Mouse (Mus musculus) urinary bladder, postnatal 25 days (tissue): ENCODE measurements around the gene Ascc1.
A peak's percentile ranks its signal among the peaks of the same experiment; 100 is the strongest.

Experiments
- DNase-seq: peaks from one replicate; pipeline ENCODE4 v3.0.0; 2022; ENCODE audit warnings: low spot score

Ascc1 gene

DNA sequence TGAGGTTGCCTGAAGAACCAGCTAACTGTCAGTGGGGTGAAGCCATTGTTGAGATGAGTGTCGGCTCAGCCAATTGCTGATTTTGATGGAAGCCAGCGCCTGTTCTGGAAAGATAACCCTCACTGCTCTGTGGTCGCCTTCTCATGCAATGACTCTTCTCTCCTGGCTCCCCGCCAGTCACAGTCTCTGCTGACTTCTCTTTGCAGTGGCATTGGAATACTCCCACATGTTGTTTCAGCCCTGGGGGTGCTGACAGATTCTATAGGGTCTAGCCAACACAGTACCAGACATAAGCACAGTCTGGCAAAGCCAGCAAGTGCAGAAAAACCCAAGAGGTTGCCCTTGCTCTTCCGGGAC is 75.9 kb downstream of the Ascc1 start:
- DNase-seq, result no peak

DNA sequence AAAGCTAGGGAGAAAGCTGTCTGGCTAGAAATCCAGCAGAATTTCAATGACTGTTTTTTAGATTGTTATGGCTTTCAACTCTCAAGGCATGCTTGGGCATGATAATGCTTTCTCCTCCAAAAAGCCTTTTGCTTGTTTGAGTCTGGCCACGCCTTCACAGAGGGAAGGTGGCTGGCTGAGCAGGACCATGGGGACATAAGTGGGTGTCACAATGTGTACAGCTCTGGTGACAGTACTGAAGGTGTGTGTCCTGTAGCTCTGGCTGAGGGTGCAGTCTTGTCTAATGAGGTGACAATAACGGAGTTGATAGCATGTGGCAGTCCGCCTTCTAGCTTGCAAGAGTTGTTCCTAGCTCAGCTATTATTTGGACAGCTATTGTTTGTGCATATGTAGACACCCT is 77.6 kb downstream of the Ascc1 start:
- no peak for DNase-seq

DNA sequence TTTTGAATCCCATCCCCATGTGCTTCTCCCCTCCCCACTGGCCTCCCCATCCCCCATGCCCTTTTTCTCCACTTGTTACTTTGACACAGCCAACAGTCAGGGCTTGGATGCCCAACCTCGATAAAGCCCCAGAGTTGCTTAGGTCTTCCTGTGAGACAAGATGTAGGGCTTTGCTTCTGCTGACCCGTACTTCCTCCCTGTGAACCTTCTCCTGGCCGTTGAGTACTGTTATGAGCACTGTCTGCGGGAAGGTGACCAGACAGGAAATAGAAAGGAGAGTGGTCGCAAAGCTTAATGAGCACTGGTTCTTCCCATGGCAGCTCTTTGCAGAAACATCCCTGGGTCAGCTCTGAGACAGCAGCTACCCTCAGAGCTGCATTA is 78.0 kb downstream of the Ascc1 start:
- DNase-seq, result no peak

DNA sequence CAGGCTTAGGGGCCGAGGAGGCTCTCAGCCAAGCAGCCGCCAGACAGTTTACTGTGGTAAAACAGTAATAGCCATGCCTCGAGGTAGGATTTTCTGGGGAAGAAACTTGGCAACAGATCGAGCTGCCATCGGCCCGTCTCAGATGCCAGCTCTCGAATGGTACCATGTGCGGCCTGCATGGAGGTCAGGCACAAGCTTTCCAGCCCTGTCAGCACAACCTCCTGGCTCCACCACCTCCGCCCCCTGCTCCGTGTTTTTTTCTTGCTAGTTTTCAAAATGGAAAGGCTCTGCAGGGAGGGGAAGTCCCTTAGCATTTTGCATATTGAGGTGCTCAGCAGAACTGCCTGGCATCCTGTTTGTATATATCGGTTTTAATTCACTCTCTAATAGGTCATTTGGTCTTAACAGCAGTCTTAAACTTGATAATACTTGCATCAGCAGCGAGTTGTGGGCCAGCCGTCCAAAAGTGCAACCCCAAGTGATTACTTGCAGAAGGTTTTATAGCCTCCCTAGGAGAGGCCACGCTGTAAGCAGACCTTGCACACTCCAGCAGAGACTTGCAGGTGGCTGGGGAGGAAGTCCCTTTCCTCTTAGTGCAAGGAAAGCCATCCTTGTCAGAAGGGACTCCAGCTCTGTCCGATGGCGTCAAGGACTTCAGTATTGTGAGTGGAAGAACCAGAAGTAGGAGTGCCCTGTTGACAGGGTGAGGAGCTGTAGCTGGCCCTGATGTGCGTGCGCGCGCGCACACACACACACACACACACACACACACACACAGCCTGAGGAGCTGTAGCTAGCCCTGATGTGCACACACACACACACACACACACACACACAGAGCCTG is 78.6 kb downstream of the Ascc1 start:
- DNase-seq, result no peak

DNA sequence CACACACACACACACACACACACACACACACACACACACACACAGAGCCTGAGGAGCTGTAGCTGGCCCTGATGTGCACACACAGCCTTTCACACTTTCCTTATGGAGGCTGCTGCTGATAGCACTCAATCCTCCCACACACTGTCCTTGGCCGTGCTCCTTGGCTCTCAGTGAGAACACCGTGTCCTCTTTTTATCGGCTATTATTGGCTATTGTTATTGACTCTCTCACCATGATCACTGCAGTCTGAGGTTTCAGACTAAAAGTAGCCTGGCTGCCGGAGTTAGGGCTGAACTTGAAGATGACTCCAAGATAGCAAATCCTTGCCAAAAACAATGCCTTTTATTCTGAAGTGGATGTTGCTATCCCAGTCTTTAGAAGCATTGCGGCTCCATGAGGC is 79.3 kb downstream of the Ascc1 start:
- DNase-seq, result peak; percentile 30

DNA sequence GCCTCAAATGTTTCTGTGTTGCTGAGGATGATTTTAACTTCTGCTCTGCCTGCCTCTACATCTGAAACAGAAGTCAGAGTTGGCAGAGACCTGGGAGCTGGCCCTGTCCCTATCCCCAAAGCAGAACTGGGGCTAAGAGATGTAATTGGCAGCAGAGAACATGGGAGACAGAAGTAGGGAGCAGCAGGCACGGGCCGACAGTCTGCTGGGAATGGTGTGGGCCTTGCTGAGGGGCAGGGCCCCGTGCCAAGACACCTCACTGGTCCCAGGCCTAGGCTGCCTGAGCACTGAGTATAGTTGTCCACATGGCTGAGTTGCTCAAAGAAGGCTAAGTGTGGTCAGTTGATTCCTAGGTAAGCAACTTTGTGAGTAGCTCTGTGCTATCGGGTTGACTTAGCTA is 81.5 kb downstream of the Ascc1 start:
- DNase-seq, result no peak

DNA sequence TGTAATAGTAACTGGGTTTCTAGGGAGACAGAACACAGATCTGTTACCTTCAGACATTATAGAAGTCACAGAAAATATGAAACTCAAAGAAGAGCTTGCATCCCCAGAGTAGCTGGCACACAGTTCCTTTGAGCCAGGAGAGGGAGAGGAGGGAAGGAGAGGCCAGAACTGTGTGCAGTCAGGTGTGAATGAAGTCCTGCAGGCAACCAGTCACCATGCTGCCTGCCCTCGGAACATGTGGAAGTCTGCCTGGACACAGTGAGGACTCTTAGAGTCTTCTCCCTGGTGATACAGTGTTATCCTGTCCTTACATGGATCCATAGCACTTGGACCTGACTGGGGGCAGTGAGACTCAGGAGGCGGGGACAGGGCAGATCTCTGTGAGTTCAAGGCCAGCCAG is 89.7 kb downstream of the Ascc1 start:
- no peak for DNase-seq

DNA sequence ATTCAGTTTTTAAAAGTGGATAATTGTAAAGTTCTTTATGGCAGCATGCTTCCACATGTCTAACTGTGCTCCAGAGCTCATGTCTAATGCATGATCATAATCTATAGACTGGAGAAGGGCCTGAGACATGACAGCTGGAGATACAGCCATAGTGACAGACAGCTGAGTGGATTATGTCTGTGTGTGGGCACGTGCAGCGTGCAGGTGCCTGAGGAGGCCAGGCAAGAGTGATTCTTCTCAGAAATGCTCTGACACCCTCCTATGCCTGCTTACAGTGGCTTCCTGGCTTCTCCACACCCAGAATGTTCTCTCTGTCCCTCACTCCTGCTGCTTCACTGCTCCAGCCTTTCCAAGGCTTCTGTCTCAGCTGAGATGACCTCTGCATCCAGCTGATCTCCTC is 91.1 kb downstream of the Ascc1 start:
- no peak for DNase-seq

DNA sequence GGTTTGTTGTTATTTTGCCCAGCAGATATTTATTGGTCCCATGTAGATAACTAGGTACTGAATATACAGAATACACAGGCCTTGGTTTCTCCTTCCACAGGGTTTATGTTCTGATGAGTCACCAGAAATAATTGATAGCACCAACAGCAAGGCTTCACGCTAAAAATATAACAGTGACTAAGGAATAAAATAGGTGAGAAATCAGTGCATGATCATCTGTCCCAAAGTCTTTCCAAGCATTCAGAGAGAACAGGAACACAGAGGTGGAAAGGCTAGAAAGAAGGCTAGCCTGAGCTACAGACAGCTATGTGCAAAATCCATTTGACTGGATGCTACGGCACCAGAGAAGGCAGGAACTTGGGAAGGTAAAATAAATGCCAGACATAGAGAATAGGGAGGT is 93.0 kb downstream of the Ascc1 start:
- no peak for DNase-seq

DNA sequence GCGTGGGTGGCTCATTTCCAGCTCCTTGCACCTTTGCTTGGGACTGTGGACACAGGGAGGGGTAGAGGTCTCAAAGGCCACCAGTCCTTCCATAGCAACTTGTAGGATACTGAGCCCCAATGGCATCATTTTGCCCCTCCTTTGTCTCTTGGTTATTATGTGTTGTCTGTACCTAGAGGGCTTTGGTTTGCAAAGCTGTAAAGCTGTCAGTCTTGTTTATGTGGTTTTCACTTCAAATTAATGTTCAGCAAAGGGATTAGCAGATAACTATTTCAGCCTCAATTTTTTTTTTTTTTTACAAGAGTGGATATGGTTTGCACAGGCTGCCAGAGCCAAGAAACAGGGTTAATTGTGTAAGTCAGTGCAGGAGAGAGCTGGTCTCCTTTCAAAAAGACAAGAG is 93.7 kb downstream of the Ascc1 start:
- no peak for DNase-seq

DNA sequence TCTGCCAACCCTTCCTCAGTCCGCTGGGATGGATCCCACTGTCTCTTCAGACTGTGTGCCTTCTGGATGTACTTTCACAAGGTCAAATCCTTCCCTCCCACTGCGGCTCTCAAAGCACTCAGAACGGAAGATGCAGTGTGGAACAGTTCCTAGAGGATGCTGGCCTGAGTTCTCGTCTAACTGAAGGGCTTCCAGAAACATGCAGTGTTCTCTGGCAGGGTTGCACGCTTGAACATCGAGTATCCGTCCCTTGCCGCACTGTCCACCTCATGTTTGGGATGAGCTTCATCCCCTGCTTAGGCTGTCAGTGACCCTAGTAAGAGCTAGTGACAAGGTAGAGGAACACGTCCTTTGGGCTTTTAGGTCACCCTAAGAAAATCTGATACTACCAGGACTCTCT is 94.5 kb downstream of the Ascc1 start:
- DNase-seq, result no peak

DNA sequence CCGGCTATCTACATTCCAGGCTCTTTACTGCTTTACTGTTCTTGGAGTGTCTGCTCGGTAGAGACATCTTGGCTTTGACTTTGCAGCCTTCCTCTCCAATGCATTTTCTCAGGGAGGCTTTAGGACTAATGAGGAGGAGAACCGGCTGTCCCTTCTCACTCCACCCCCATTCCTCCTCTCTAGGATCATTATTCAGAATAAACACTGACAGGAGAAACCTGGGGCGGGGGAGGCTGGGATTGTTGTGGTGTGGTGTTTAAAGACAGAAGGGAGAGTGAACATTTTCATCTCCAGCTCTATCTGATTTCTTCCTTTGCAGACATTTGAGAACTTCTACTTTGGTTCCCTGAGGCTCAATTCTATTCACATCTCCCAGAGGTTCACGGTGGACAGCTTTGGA is 95.2 kb downstream of the Ascc1 start:
- DNase-seq, result no peak

DNA sequence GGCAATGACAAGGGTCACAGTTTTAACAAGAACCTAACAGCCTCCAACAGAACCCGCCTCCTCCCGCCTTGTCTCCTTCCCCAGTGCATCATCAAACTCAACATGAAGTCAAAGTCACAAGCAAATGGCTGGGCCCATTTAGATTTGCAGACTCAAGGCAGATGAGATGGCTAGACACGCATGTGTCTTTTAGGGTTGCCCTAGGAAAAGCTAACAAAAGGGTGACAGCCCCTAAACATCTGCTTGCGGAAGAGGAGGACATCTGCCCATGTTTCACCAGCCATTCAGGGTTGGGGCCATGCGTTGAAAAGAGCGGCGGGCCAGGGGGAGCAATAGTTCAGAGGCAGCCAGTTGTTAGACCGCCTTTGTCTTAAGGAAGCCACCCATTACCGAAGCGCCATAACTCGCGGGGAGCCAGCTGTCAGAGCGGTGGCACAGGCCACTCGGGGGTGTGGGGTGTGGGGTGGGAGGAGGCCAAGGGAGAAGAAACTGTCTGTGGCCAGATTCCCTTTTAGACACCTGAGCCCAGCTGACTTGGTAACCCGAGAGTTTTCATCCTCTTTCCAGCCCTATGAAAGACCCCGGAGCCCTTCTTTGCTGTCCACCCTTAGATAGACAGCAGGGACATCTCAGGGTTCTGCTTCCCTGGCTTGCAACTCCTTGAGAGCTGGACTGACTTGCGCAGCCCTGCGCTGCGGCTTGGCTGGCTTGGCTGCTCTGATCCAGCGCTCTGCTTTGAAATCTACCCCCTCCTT is 103.0 kb downstream of the Ascc1 start:
- no peak for DNase-seq

DNA sequence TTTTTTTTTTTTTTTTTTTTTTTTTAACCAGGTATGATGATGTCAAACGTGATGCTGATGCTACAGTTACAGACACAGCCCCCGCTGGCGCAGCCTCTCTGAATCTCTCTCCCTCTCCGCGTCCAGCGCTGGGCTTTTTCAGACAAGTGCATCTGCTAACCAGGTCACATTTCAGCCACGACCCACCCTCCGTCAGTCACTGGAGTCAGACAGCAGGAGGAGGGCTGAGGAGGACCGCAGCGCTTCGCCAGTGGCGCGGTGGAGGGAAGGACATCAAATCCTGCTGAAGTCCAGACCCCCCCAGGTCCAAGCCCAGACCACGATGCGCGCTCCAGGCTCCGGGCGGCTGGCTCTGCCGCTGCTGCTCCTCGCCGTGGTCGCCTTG is 103.5 kb downstream of the Ascc1 start, which contains the start of gene Spock2:
Gene Spock2 (plus strand): TSS at position 74 of the 385 bp plus-strand sequence.
- no peak for DNase-seq

DNA sequence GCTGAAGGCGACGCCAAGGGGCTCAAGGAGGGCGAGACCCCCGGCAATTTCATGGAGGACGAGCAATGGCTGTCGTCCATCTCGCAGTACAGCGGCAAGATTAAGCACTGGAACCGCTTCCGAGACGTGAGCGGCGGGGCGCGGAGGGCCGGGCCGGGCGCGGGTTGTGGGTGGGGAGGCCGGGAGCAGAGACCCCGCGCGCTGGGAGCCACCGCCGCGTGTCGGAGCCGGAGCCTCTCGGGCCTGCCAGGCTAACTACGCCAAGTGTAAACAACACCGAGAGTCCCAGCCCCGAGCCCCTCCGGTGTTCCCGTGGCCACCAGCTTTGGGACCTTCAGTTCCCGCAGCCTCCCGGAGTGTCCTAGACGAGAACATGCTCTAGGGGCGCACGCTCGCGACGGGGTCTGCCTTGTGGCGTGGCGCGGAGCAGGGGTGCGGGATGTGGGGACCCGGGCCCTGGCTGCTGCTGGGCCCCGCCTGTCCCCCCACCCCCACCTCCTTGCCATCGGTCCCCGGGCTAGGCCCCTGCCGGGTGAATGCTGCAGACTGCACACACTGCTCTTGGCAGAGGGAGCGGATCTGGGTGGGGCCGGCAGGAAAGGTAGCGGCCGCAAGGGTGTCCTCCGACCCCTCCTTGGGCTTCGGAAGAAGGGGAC is 104.1 kb downstream of the Ascc1 start:
- peak; percentile 17 for DNase-seq

DNA sequence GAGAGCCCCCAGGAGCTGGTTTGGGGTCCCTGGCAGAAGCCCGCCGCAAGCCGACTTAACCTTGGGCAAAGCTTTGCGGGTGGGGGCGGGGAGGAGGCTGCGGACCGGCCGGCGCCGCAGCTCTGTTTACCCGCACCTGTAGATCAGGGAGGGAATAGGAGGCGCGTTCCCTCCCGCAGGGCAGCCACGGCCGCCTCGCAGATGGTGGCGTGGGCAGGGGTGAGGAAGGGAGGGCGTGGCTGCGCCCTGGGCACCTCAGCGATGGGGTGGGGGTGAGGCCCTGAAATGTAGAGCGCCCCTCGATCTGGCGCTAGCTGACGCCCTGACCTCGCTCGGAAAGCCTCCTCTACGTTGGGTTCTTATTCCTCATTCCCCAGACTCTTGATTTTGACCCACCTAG is 104.8 kb downstream of the Ascc1 start:
- DNase-seq, result no peak

DNA sequence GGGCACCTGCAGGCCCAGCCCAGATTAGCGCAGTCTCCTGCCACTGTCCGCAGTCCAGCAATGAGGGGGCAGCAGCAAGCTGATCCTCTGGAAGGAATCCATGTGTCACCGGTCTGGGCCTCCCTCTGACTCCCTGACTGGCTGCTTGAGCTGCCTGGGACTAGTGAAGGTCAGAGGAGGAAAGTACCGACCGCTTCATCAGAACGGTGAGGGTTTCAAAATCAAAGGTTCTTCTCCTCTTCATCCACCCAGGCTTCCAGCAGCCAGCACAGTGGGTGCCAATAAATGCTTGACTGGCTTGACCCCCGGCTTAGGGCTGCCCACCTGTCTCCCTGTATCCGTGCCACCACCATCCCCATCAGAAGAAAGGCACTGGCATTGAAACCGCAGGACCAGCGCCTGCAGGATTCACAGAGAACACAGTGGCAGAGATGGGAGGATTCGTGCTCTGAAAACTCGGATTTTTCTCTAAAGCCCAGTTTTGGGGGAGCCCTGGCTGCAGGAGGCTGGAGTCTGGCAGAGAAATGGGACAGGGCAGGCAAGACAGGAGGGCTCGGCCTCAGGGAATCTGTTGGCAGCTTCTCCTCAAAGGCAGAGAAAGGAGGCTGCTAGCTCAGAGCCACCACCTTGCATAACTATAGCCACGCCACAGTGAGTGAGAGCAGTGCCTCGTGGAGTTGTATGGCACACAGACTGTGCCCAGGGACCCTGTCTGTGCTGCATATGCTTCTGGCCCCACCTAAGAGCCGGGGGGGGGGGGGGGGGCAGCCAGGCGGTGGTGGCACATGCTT is 105.9 kb downstream of the Ascc1 start:
- DNase-seq, result no peak

DNA sequence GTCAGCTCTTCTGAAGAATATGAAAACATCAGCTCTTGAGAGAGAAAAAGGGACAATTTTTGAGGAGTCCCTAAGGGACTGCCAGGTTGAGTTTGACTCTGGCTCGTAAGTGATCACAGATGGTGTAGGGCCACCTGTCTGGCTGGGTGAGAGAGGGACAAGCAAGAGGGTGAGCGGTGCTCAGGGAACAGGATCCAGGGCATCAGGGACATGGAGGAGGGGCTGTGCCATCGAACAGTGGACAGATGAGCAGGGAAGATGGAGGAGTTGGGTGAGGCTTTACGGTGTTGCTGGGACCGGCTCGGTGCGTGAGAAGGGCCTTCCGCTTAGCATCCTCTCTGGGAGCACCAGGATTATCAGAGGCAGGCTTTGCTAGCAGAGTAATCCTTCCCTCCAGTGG is 106.7 kb downstream of the Ascc1 start:
- no peak for DNase-seq

DNA sequence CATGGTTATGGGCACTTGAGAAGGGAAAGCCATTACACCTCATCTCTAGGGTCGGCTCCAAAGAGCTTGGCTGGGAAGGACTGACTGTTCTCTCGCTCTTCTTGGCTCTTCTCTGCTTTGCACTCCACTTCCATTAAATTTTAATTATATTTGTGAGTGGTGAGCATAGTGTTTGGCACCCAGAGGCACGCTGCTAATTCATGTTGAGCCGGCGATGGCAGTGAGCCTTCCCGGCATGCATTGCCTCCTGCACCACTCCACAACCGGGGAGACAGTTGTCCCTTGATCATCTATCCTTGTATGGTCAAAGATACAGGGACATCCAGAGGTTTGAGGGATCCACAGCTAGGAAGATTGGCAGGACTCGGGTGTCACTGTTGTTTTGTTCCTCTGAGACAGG is 107.4 kb downstream of the Ascc1 start:
- DNase-seq, result no peak

DNA sequence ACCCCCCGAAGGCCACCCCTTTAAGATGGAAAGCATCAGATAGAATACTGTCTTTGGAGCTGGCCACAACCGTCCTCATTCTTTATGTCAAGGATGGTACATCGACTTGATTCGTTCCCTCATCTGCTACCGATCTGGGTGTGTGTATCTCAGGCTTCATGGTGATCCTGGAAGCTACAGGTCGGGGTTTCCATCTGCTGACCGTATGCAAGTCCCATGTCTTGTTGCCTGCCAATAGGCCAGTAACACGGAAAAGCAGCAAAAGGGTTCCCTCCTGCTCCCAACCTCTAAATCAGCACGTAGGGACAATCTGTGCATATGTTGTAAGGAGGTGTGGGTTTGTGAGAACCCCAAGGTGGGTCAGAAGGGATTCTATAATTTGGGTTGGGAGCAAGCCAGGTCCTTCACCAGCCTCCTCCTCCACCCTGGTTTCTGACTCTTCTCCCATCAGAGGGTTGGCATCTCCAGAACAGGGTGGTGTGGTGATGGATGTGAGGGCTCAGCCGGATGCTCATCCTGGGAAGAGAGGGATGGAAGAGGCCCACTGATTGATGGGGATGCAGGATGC is 108.4 kb downstream of the Ascc1 start:
- DNase-seq, result no peak

DNA sequence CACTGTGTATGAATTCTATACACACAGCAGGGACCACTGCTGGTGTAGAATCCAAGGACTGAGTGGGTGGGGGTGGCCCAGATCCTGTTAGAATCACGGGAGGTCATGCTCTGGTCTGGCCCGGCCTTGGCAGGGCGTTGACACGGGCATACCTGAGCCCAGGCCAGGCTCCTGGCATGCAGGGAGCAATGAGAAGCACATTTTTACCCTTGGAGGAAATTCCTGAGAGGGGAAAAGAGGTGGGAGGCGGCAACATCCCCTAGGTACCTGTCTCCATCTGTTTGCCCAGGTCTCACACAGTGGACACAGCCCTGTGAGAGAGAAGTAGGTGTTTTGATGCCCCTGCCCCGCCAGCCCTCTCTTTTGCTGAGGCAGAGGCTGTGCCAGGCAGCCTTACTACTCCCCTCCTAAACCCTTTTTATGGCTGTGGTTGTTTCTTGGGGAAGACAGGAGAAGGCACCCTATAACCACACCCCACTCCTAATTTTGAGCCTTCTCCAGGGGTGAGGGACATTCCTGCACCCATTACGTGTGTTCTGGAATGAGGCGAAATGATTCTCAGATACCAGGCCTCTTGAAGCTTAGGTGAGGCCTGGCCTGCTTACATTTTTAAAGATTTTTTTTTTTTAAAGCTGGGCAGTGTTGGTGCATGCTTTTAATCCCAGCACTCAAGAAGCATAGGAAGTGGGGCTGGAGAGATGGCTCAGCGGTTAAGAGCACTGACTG is 111.5 kb downstream of the Ascc1 start:
- DNase-seq, result no peak
